Mouse (Mus musculus) midbrain, embryonic 11.5 days (tissue): ENCODE measurements around the gene Carmil3. TPM values are rescaled to one million over a fixed set of nuclear protein-coding genes. Genes with fewer than 3 reads are reported as not detected.

ENCODE experiments used
- polyA plus RNA-seq: library from polyadenylated mRNA; unstranded; fragments of >200 nt; fragmentation: Nextera tagmentation; extraction: Ambion mirVana; gene quantifications from 2 replicates; pipeline ENCODE4 v1.2.1, GENCODE M21; 2014

Carmil3 gene
- polyA plus RNA-seq, 1 experiment from 2014 or later = 9.7 TPM

Other genes starting within 250 kb of the Carmil3 start
- gene Dhrs4, start 11.9 kb upstream of the Carmil3 start, polyA plus RNA-seq = 33.9 and 34.8 TPM in 2 replicates
- 0.23 and 0.26 TPM in 2 replicates for gene Cpne6, start 19.8 kb downstream of the Carmil3 start, polyA plus RNA-seq
- gene Nrl, start 34.3 kb downstream of the Carmil3 start, polyA plus RNA-seq = not detected in 2 replicates
- 10.0 and 10.7 TPM in 2 replicates for gene Pck2, start 49.6 kb downstream of the Carmil3 start, polyA plus RNA-seq
- gene Dcaf11, start 69.4 kb downstream of the Carmil3 start, polyA plus RNA-seq = 76.4 and 85.4 TPM in 2 replicates
- gene A730061H03Rik, start 69.8 kb downstream of the Carmil3 start, polyA plus RNA-seq = 0.92 TPM in 1 of 2 replicates, not detected in the other
- not detected in 2 replicates for gene Fitm1, start 85.0 kb downstream of the Carmil3 start, polyA plus RNA-seq
- 111 and 114 TPM in 2 replicates for gene Psme1, start 87.5 kb downstream of the Carmil3 start, polyA plus RNA-seq
- 8.1 and 8.4 TPM in 2 replicates for gene Emc9, start 94.7 kb downstream of the Carmil3 start, polyA plus RNA-seq
- gene Psme2, start 100.5 kb downstream of the Carmil3 start, polyA plus RNA-seq = 189 and 202 TPM in 2 replicates
- gene Rnf31, start 101.1 kb downstream of the Carmil3 start, polyA plus RNA-seq = 8.2 and 9.8 TPM in 2 replicates
- gene Irf9, start 112.9 kb downstream of the Carmil3 start, polyA plus RNA-seq = 5.8 and 6.3 TPM in 2 replicates
- 2.6 and 3.5 TPM in 2 replicates for gene Rec8, start 127.4 kb downstream of the Carmil3 start, polyA plus RNA-seq
- gene Ipo4, start 145.3 kb downstream of the Carmil3 start, polyA plus RNA-seq = 69.3 and 80.6 TPM in 2 replicates
- 1.8 and 2.6 TPM in 2 replicates for gene Gm49378, start 147.2 kb downstream of the Carmil3 start, polyA plus RNA-seq
- 56.6 and 58.1 TPM in 2 replicates for gene Tm9sf1, start 153.2 kb downstream of the Carmil3 start, polyA plus RNA-seq
- 0.87 and 1.1 TPM in 2 replicates for gene Tssk4, start 159.5 kb downstream of the Carmil3 start, polyA plus RNA-seq
- 61.9 and 66.2 TPM in 2 replicates for gene Mdp1, start 169.9 kb downstream of the Carmil3 start, polyA plus RNA-seq
- 55.4 and 61.8 TPM in 2 replicates for gene Gmpr2, start 181.3 kb downstream of the Carmil3 start, polyA plus RNA-seq
- gene Nedd8, start 181.5 kb downstream of the Carmil3 start, polyA plus RNA-seq = 595 and 615 TPM in 2 replicates
- 62.6 and 64.4 TPM in 2 replicates for gene Tinf2, start 191.2 kb downstream of the Carmil3 start, polyA plus RNA-seq
- gene Tgm1, start 223.3 kb downstream of the Carmil3 start, polyA plus RNA-seq = 0.27 and 0.59 TPM in 2 replicates
- 22.0 TPM in 2 replicates for gene Rabggta, start 231.6 kb downstream of the Carmil3 start, polyA plus RNA-seq